Mouse (Mus musculus) embryonic fibroblast, embryonic 13.5 days (primary cell): ENCODE results near the gene Myl6b.

Experiments
- CTCF ChIP-seq: IDR thresholded peaks from 2 replicates; pipeline ENCODE4 v1.5.1; 2011; ENCODE audit warnings: mild to moderate bottlenecking, control low read depth, low read length, moderate library complexity, borderline replicate concordance; ENCODE audit not compliant: insufficient read depth
- POLR2A ChIP-seq: IDR thresholded peaks from 2 replicates; pipeline ENCODE4 v1.6.1; 2011; ENCODE audit warnings: low read depth, mild to moderate bottlenecking, control low read depth, low read length, moderate library complexity

DNA sequence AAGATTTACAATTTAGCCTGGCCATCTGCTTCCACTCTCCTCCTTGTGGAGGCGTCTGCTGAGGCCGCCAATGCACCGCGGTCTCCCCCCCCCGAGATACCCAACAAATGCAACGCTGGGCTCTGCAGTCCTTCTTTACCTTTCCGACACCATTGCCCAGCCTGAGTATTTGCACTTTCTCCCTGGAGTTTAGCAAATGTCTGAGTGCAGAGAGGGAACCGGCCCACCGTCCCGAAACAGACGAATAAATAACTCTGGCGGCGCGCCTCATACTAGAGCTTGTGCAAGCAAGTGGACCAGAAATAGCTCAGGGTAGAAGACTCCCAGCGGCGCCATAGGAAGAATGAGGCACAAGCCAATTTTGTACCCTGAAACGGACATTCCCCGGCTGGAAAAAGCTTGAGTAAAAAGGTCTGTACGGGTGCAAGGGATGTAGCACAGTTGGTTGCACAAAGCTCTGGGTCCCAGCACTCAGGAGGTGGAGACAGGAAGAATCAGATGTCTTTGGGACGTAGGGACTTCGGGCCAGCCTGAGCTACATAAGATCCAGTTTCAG is 709 bp upstream of the Myl6b start:
- no peak for TF ChIP-seq CTCF
- peak; percentile 51 for TF ChIP-seq POLR2A
